Mouse (Mus musculus): ENCODE measurements around the gene Rasip1. TPM values are rescaled to one million over a fixed set of nuclear protein-coding genes. Genes with fewer than 3 reads are reported as not detected.

Gene Rasip1
- polyA plus RNA-seq, 1 experiment from 2014 or later = 17.2 TPM

DNA sequence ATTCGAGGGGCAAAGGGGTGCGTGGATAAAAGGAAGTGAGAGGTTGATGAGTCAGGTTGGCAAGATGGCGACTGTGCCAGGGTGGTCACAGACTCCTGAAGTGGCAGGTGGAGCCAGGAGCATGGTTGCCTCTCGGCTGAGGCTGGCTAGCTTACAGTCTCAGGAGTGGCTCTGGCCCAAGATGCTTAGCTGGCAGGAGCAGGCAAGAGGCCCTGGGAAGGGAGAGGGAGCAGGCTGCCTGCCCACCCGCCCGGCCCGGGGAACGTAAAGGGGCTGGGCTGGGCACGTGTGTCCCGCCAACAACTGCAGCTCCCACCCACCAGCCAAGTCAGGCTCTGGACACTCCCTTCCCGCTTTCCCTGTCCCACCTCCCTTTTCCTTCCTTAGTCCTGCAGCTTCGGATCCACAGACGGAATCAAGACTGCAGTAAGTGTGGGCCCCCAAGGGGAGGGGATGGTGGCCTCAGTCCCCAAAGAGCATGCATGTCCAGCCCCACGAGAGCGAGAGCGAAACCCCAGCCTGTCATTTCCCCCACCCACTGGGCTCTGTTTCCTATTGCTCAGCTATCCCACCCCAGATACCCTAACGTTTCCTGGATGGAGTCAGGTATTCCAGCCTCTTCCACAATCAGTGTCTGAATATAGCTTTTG lies 14.2 kb downstream of the Rasip1 start:
- 64% methylated on average over 17 of the region's 17 CpGs for WGBS
- Histone ChIP-seq H3K9ac (no peak overlapping the region), H3K9me3 (ENCODE audit: control insufficient read depth, low read length) (no peaks in the 10 kb centered on the region), H3K4me3 (replicated peaks; ENCODE audit: low read length) (no peak overlapping the region), H3K4me2 (replicated peaks) (0 out of 2 replicates have a peak overlapping the region, but pooled peaks have one; percentile 67), H3K27me3 (ENCODE audit: control insufficient read depth, insufficient read depth, low read length) (no peaks in the 10 kb centered on the region), H3K27ac (no peak overlapping the region), H3K4me1 (replicated peaks; ENCODE audit: control insufficient read depth, insufficient read depth, low read length) (peaks cover 28% of the 10 kb centered on the region), H3K36me3 (replicated peaks; ENCODE audit: control insufficient read depth, insufficient read depth) (0 out of 2 replicates have a peak, but pooled peaks cover 3% of the 10 kb centered on the region)
- ATAC-seq (ENCODE audit: low FRiP score) = no peak
- no peak for DNase-seq (ENCODE audit: low spot score)

DNA sequence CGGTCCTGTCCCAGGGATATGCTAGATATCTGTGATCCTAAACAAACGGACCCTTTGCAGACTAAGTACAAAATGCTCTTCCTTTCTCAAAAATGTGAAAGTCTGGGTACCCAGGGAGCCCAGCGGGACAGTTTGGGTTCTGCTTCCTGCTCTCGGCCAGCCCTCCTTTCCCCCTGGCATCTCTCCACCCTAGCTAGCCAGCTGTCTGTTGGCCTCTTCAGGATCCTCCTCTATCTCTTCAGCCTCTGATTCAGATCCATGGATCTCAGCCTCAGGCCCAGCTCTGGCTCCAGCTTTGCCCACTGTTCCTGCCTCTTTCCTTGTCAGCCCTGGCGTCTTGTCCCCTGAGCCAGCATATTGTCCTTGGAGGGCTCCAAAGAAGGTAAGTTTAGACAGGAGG lies 14.8 kb downstream of the Rasip1 start:
- DNase-seq (ENCODE audit: low spot score) (no peak), ATAC-seq (ENCODE audit: low FRiP score) (no peak)
- Histone ChIP-seq H3K4me3 (replicated peaks; ENCODE audit: low read length) (no peak overlapping the region), H3K9me3 (ENCODE audit: control insufficient read depth, low read length) (no peaks in the 10 kb centered on the region), H3K27me3 (ENCODE audit: control insufficient read depth, insufficient read depth, low read length) (no peaks in the 10 kb centered on the region), H3K4me2 (replicated peaks) (peak overlapping the region; percentile 67), H3K36me3 (replicated peaks; ENCODE audit: control insufficient read depth, insufficient read depth) (no peaks in the 10 kb centered on the region), H3K27ac (no peak overlapping the region), H3K9ac (no peak overlapping the region), H3K4me1 (replicated peaks; ENCODE audit: control insufficient read depth, insufficient read depth, low read length) (peaks cover 28% of the 10 kb centered on the region)
- WGBS = 81% methylated on average over 5 of the region's 5 CpGs

DNA sequence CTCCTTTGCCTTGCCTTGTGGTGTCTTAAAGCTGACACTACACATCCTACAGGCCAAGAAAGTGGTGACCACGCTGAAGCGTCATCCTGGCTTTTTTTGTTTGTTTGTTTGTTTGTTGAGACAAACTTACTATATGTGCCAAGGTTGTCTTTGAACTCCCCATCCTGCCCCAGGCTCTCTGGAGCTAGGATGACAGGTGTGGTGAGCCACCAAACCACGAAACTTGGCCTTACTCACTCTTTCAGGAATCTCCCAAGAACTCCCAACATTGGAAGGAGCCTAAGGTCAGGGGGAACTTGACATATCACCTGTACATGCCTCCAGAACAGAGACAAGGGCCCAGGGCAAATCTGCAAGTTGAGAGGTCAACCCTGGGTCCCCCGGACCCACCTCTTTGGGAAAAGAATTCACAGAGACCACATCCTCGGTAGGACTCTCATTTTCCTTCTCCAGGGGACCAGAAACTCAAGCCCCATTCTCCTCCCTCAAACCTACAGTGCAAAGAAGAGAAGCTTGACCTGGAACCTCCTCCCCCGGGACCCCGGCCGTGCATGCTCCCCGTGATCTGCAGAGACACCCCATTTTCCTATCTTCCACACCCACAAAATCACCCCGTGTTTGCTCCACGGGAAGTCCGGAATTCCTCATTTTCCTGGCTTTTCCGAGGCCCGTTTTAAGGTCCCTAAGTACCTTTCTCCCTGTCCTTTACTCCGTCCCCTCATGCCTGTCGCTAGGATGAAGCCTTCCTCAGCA lies 15.4 kb downstream of the Rasip1 start:
- Histone ChIP-seq H3K4me1 (replicated peaks; ENCODE audit: control insufficient read depth, insufficient read depth, low read length) (peaks cover 28% of the 10 kb centered on the region), H3K9me3 (ENCODE audit: control insufficient read depth, low read length) (no peaks in the 10 kb centered on the region), H3K27me3 (ENCODE audit: control insufficient read depth, insufficient read depth, low read length) (no peaks in the 10 kb centered on the region), H3K27ac (peak overlapping the region; percentile 86), H3K9ac (peak overlapping the region; percentile 75), H3K4me2 (replicated peaks) (peak overlapping the region; percentile 67), H3K36me3 (replicated peaks; ENCODE audit: control insufficient read depth, insufficient read depth) (no peaks in the 10 kb centered on the region), H3K4me3 (replicated peaks; ENCODE audit: low read length) (peak overlapping the region; percentile 38)
- ATAC-seq (ENCODE audit: low FRiP score) (no peak), DNase-seq (ENCODE audit: low spot score) (no peak)
- WGBS = 38% methylated on average over 16 of the region's 16 CpGs

DNA sequence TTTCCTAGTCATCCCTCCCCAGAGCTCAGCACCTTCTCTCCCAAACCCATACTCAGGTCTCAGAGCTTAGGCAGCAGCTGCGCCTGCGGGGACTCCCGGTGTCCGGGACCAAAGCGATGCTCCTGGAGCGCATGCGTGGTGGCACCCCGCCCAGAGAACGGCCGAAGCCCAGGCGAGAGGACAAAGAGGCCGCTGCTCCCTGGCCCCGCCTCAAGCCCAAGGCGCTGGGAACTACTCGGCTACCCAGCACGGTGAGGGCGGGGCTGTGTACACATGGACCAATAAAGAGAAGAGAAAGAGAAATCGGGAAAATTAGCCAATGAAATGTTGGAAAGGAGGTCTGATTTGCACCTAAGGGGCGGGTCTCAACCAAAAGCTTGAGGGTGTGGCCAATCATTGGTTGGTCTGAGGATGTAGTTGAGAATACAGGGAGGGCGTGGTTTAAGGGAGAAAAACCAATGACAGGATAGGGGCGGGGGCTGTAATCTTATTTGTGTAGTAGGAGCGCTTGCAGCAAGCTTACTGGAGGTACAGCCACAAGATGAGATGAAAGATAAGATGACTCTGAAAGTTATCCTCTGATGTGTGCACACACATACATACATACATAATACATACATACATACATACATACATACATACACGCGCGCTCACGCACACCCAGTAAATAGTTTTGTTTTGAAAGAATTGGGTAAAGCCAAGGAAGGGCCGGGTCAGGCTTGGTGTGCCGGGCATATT lies 16.3 kb downstream of the Rasip1 start:
- Histone ChIP-seq H3K4me2 (replicated peaks) (peak overlapping the region; percentile 67), H3K27me3 (ENCODE audit: control insufficient read depth, insufficient read depth, low read length) (no peaks in the 10 kb centered on the region), H3K36me3 (replicated peaks; ENCODE audit: control insufficient read depth, insufficient read depth) (no peaks in the 10 kb centered on the region), H3K9me3 (ENCODE audit: control insufficient read depth, low read length) (no peaks in the 10 kb centered on the region), H3K27ac (peak overlapping the region; percentile 86), H3K4me1 (replicated peaks; ENCODE audit: control insufficient read depth, insufficient read depth, low read length) (peaks cover 21% of the 10 kb centered on the region), H3K9ac (peak overlapping the region; percentile 75), H3K4me3 (replicated peaks; ENCODE audit: low read length) (peak overlapping the region; percentile 38)
- DNase-seq (ENCODE audit: low spot score) (peak; percentile 96), ATAC-seq (ENCODE audit: low FRiP score) (peak; percentile 95)
- WGBS = 2% methylated on average over 28 of the region's 28 CpGs

DNA sequence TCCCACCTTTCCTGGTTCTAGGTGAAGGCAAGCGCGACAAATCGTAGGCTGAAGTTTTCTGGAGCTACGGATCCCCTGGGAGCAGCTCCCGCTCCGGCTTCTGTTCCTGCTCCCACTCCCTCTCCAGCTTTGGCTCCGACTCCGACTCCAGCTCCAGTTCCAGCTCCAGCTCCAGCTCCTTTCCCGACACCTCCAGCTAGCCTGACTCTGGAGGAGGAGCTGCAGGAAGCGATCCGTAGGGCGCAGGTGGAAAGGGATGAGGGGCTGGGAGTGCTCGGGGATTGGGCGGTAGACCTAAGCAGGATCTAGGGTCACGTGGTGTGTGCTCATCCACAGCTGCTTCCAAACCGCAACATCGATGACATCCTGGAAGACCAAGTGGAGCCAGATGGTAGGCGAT lies 16.9 kb downstream of the Rasip1 start:
- H3K27ac ChIP-seq = peak overlapping the region; percentile 86
- peak overlapping the region; percentile 67 for H3K4me2 ChIP-seq (replicated peaks)
- H3K36me3 ChIP-seq (replicated peaks; ENCODE audit: control insufficient read depth, insufficient read depth) = no peaks in the 10 kb centered on the region
- DNase-seq (ENCODE audit: low spot score) (peak; percentile 60), ATAC-seq (ENCODE audit: low FRiP score) (no peak; the same call in 1 of the 2 replicates)
- H3K9ac ChIP-seq = peak overlapping the region; percentile 56
- H3K4me3 ChIP-seq (replicated peaks; ENCODE audit: low read length) = peak overlapping the region; percentile 34
- 3% methylated on average over 18 of the region's 18 CpGs for WGBS
- no peaks in the 10 kb centered on the region for H3K27me3 ChIP-seq (ENCODE audit: control insufficient read depth, insufficient read depth, low read length)
- peaks cover 21% of the 10 kb centered on the region for H3K4me1 ChIP-seq (replicated peaks; ENCODE audit: control insufficient read depth, insufficient read depth, low read length)
- H3K9me3 ChIP-seq (ENCODE audit: control insufficient read depth, low read length) = no peaks in the 10 kb centered on the region

DNA sequence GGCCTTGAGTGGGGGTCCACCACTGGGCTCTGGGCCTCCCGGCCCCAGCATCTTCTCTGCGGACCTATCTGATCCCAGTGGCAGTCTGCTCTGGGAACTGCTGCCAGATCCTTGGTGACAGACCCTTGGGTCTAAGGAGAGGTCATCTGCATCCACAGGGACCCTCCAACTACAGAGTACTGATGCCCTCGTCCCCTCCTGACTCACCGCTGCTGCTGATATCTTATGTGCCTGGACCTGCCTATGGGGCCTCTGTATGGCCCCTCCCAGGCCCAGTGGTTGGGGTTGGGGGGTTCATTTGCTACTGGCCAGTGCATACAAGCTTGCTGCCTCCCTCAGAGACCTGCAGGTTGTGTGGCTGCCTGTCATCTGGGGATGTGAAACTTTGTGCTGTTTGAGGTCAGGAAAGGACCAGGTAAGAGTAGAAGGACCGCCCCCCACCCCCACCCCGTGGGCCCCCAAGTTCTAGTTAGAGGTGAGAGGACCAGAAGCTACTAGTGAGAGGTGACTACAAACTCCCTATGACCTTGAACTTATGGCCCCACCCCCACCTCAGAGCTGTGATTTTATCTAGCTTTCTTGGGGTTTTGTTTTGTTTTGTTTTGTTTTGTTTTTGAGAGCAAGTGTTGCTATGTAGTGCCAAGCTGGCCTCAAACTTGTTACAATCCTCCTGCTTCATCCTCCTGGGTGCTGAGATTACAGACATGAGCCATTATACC lies 17.7 kb downstream of the Rasip1 start:
- H3K4me3 ChIP-seq (replicated peaks; ENCODE audit: low read length) = peak overlapping the region; percentile 34; the same call in 1 of the 2 replicates
- 73% methylated on average over 6 of the region's 6 CpGs for WGBS
- H3K4me1 ChIP-seq (replicated peaks; ENCODE audit: control insufficient read depth, insufficient read depth, low read length) = peaks cover 21% of the 10 kb centered on the region
- peak overlapping the region; percentile 56 for H3K9ac ChIP-seq
- peak overlapping the region; percentile 67 for H3K4me2 ChIP-seq (replicated peaks)
- no peaks in the 10 kb centered on the region for H3K9me3 ChIP-seq (ENCODE audit: control insufficient read depth, low read length)
- H3K27me3 ChIP-seq (ENCODE audit: control insufficient read depth, insufficient read depth, low read length) = no peaks in the 10 kb centered on the region
- ATAC-seq (ENCODE audit: low FRiP score) (no peak), DNase-seq (ENCODE audit: low spot score) (no peak)
- H3K27ac ChIP-seq = peak overlapping the region; percentile 86
- no peaks in the 10 kb centered on the region for H3K36me3 ChIP-seq (replicated peaks; ENCODE audit: control insufficient read depth, insufficient read depth)

DNA sequence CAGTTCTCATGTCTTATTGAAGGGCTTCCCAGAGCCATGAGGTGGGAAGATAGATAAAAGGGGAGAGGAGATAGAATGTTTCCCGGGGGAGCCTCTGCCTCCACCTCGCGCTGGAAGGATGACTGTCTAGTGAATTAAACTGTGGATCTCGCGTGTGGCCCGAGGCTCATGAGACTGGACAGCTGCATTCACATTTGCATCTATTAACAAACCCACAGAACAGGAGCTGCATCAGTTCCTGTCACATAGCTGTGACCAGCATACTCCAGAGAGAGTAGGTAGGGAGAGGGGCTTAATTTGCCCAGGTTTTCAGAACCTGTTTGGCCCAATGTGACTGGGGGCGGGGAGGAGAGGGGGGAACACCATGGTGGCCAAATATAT lies 18.3 kb downstream of the Rasip1 start:
- no peaks in the 10 kb centered on the region for H3K27me3 ChIP-seq (ENCODE audit: control insufficient read depth, insufficient read depth, low read length)
- peaks cover 21% of the 10 kb centered on the region for H3K4me1 ChIP-seq (replicated peaks; ENCODE audit: control insufficient read depth, insufficient read depth, low read length)
- no peak overlapping the region for H3K27ac ChIP-seq
- no peak for DNase-seq (ENCODE audit: low spot score)
- H3K9ac ChIP-seq = no peak overlapping the region
- H3K9me3 ChIP-seq (ENCODE audit: control insufficient read depth, low read length) = no peaks in the 10 kb centered on the region
- no peaks in the 10 kb centered on the region for H3K36me3 ChIP-seq (replicated peaks; ENCODE audit: control insufficient read depth, insufficient read depth)
- WGBS = 55% methylated on average over 7 of the region's 7 CpGs
- no peak overlapping the region for H3K4me2 ChIP-seq (replicated peaks)
- H3K4me3 ChIP-seq (replicated peaks; ENCODE audit: low read length) = no peak overlapping the region
- ATAC-seq (ENCODE audit: low FRiP score) = no peak

DNA sequence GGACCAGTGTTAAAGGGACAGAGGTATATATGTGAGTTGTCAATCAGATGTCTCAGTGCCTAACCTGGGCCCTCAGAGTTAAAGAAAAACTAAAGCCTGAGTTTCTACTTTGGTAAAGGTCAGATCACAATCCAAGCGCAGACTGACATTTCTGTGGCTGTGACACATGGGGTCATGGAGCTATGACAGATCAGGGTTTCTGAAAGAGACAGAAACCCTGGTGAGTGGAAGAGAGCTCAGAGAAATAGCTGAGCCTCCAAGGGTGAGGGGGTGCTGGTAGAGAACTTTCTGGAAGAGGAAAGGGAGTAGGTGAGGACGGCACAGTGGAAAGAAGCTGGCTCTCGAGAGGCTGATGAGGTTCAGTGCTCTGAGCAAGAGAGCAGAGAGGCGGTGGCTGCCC lies 19.4 kb downstream of the Rasip1 start:
- H3K9ac ChIP-seq = no peak overlapping the region
- no peaks in the 10 kb centered on the region for H3K27me3 ChIP-seq (ENCODE audit: control insufficient read depth, insufficient read depth, low read length)
- H3K4me1 ChIP-seq (replicated peaks; ENCODE audit: control insufficient read depth, insufficient read depth, low read length) = peaks cover 21% of the 10 kb centered on the region
- no peak overlapping the region for H3K4me2 ChIP-seq (replicated peaks)
- no peak for DNase-seq (ENCODE audit: low spot score)
- H3K27ac ChIP-seq = no peak overlapping the region
- H3K4me3 ChIP-seq (replicated peaks; ENCODE audit: low read length) = no peak overlapping the region
- WGBS = 77% methylated on average over 4 of the region's 4 CpGs
- H3K36me3 ChIP-seq (replicated peaks; ENCODE audit: control insufficient read depth, insufficient read depth) = no peaks in the 10 kb centered on the region
- H3K9me3 ChIP-seq (ENCODE audit: control insufficient read depth, low read length) = no peaks in the 10 kb centered on the region
- ATAC-seq (ENCODE audit: low FRiP score) = no peak

DNA sequence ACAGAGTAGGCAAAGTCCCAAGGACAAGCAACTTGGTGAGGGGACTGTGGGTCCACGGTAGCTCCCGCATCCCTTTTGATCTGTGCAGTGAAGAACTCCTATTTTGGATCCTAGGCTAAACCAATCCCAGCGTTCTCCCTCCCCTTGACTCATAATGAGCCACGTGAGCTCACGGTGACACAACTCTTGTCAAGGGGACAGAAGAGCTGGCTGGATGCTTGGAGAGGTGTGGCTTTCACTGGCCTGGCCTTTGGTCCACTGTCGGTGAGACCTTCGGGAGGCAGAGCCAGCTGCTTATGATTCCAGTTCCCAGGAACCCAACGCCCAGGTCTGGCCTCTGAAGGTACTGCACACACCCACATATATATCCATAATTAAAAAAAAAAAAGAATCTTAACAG lies 22.1 kb downstream of the Rasip1 start:
- Histone ChIP-seq H3K4me3 (replicated peaks; ENCODE audit: low read length) (no peak overlapping the region), H3K4me2 (replicated peaks) (no peak overlapping the region), H3K36me3 (replicated peaks; ENCODE audit: control insufficient read depth, insufficient read depth) (no peaks in the 10 kb centered on the region), H3K9me3 (ENCODE audit: control insufficient read depth, low read length) (no peaks in the 10 kb centered on the region), H3K27me3 (ENCODE audit: control insufficient read depth, insufficient read depth, low read length) (no peaks in the 10 kb centered on the region), H3K9ac (no peak overlapping the region), H3K4me1 (replicated peaks; ENCODE audit: control insufficient read depth, insufficient read depth, low read length) (peaks cover 5% of the 10 kb centered on the region; the same call in 1 of the 2 replicates), H3K27ac (no peak overlapping the region)
- no peak for DNase-seq (ENCODE audit: low spot score)
- ATAC-seq (ENCODE audit: low FRiP score) = no peak
- WGBS = 85% methylated on average over 8 of the region's 8 CpGs

Measured in hindbrain, embryonic 14.5 days (tissue).